Mouse (Mus musculus) Patski (cell line): ENCODE data around the gene Gimap3. TPM values are rescaled to one million over a fixed set of nuclear protein-coding genes. Genes with fewer than 3 reads are reported as not detected.

Experiments used
- ATAC-seq: fragments of 100-300 bp; one replicate; pipeline ENCODE4 v1.8.0; 2021
- CTCF ChIA-PET: fragments of 350-600 bp; sonication (Branson Sonifier 250); formaldehyde crosslinking; loops from one replicate; lab custom pipeline; 2022; ENCODE audit warnings: inconsistent platforms; lab: Charles Lee
- POLR2A ChIA-PET: fragments of 350-600 bp; sonication (Branson Sonifier 250); formaldehyde crosslinking; loops from one replicate; lab custom pipeline; 2022; ENCODE audit warnings: antibody characterized with exemption, inconsistent platforms; lab: Charles Lee
- DNase-seq: peaks from one replicate; pipeline ENCODE4 v3.0.0-alpha.2; 2011; ENCODE audit warnings: low read depth, low spot score
- H3K27me3 ChIP-seq: fragments of 371-371 bp; one replicate; pipeline ENCODE4 v1.5.1; 2021
- CTCF ChIP-seq: fragments of 100-300 bp; IDR thresholded peaks from one replicate; pipeline ENCODE4 v1.5.1; 2021
- in situ Hi-C: fragments of 300-500 bp; cut with MboI; formaldehyde crosslinking; loops from 3 replicates; pipeline ENCODE4 v1.11.1; 2018; ENCODE audit warnings: low pct_unique_long_range_greater_than_20kb, mixed read lengths
- polyA plus RNA-seq: library from polyadenylated mRNA; unstranded; gene quantifications from one replicate; pipeline ENCODE4 v1.2.3, GENCODE M21; 2021

Gimap3 gene
- polyA plus RNA-seq, 1 experiment from 2014 or later, result not detected

GRCm38 (mm10) chr6:48785189-48785588 lies 14.5 kb upstream of the Gimap3 start:
- H3K27me3 ChIP-seq, result no peaks in the 10 kb centered on the region
- ChIA-PET CTCF (interaction anchor here (0.6 to 1.3 kb wide), 8 partner anchors 23 to 866 kb away, joined by 3 to 4 read pairs (median 3); partner anchors contain the start of genes Gimap5 and Gimap8), POLR2A (no interaction called here)
- in situ Hi-C loops, result no loop called here
- DNase-seq, result peak; percentile 54
- ATAC-seq, result peak; percentile 54
- TF ChIP-seq CTCF, result no peak

GRCm38 (mm10) chr6:48784406-48784805 lies 13.8 kb upstream of the Gimap3 start:
- H3K27me3 ChIP-seq, result no peaks in the 10 kb centered on the region
- DNase-seq, result no peak
- TF ChIP-seq CTCF, result no peak
- in situ Hi-C loops, result no loop called here
- CTCF ChIA-PET, result interaction anchor here (0.8 to 2.8 kb wide), 3 partner anchors 10 to 139 kb away, joined by 4 to 7 read pairs (median 7); no protein-coding TSS in a partner anchor
- peak; percentile 17 for ATAC-seq
- POLR2A ChIA-PET, result interaction anchor here (0.5 kb wide), 1 partner anchor 140 kb away, joined by 3 read pairs; no protein-coding TSS in a partner anchor

DNA sequence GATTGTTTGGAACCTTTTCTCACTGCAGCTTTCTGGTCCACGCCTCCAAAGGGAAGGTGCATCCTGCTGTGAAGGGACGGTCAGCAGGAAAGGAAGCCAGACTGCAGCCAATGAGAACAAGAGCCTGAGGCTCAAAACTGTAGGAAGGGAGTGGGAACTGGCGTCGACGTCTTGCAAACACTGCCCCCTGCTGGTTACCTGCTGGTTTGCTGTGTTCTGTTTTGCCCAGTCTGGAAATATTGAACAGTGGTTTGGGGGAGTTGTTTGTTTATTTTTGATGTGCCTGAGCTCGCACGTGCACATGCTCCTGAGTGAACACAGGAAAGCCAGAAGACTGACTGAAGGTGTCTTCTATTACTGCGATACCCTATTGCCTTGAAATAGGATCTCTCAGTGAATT lies 1.4 kb upstream of the Gimap3 start:
- in situ Hi-C loops, result loop anchor here (5.0 to 25.0 kb wide), 2 partner anchors 125 to 585 kb away; partner anchors contain the start of gene Gimap8

DNA sequence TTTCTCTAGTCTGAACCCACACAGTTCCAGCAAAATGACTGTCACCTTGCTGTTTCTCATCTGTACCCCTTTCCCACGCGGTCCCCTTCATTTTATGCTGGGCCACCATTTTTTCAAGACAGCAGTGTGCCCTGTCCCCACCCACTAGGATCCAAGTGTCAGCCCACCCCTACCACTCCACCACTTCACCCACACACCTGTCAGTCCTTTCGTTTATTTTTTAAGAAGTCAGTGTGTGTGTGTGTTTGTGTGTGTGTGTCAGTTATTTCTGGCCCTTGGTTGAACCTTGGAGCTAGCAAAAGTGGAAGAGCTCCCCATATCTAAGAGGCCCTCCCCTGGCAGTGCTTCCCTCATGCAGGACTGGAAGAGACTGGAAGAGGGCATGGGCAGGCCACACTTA lies 1.7 kb downstream of the Gimap3 start:
- no peak for TF ChIP-seq CTCF
- no peak for ATAC-seq
- CTCF ChIA-PET, result interaction anchor here (1.2 kb wide), 1 partner anchor 123 kb away, joined by 4 read pairs; no protein-coding TSS in a partner anchor
- H3K27me3 ChIP-seq, result no peaks in the 10 kb centered on the region
- in situ Hi-C loops, result loop anchor here (10.0 to 25.0 kb wide), 2 partner anchors 194 to 582 kb away; partner anchors contain the start of gene Rarres2
- POLR2A ChIA-PET, result no interaction called here
- DNase-seq, result no peak

More for the DNA sequence above, 1.4 kb upstream of the Gimap3 start:
- peak; percentile 92 for TF ChIP-seq CTCF
- no peaks in the 10 kb centered on the region for H3K27me3 ChIP-seq
- DNase-seq (no peak), ATAC-seq (peak; percentile 57)
- CTCF ChIA-PET, result interaction anchor here (0.7 to 4.8 kb wide), 18 partner anchors 10 to 192 kb away, joined by 3 to 66 read pairs (median 4); partner anchors contain the start of genes Gimap8, Tmem176b and Zfp775
- POLR2A ChIA-PET, result interaction anchor here (0.5 to 0.9 kb wide), 2 partner anchors 113 to 128 kb away, joined by 3 read pairs; no protein-coding TSS in a partner anchor

DNA sequence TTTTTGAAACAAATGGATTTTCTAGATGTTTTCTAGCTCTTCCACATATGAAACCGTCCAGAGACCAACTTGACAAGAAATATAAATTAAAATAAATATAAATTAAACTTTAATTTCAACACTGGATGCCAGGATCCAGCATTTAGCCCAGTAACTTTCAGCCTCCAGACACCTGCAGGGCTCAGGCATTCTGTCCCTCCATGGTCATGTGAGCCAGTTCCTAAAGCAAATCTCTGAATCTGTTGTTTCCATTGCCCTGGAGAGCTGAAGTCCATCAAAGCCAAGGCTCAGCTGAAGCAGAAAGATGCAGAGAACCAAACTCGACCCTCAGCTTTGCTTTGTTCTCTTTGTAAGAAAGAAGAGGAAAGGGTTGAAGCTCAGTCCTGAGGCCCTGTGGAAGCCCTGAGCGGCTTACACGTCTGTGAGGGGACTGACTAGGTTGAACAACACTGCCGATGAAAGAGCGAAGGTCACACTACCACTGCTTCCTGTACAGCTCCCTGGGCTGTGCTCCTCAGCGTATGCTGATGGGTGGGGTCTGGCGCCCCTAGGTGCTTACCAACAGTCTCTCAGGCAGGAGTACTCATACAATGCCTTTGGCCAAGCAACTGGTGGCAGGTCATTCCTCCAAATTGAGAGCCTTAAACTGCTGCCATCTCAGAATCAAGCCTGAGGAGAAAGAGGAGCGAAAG lies 2.3 kb downstream of the Gimap3 start:
- ATAC-seq (no peak), DNase-seq (no peak)
- ChIA-PET CTCF (no interaction called here), POLR2A (no interaction called here)
- in situ Hi-C loops, result loop anchor here (10.0 to 25.0 kb wide), 2 partner anchors 194 to 581 kb away; partner anchors contain the start of gene Rarres2
- no peaks in the 10 kb centered on the region for H3K27me3 ChIP-seq
- TF ChIP-seq CTCF, result no peak

DNA sequence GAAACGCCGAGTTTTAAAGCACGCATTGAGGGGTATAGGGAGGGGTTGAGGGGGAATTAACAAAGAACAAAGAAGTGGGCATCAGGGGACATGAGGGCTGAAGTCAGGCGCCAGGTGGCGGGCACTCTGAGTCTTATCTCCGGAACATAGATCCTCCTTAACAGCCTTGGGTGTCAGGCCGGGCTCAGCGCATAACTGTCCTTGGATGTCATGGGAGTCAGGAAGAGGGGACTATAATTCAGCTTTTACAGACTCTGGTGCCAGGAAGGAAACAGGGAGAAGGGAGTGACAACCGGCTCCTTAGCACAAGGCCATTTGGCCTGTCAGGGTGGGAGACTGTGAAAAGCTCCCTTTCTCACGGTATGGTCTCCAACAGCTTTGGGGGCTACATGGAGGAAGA lies 6.2 kb downstream of the Gimap3 start:
- ATAC-seq (no peak), DNase-seq (no peak)
- in situ Hi-C loops, result loop anchor here (10.0 to 25.0 kb wide), 2 partner anchors 190 to 577 kb away; partner anchors contain the start of gene Rarres2

DNA sequence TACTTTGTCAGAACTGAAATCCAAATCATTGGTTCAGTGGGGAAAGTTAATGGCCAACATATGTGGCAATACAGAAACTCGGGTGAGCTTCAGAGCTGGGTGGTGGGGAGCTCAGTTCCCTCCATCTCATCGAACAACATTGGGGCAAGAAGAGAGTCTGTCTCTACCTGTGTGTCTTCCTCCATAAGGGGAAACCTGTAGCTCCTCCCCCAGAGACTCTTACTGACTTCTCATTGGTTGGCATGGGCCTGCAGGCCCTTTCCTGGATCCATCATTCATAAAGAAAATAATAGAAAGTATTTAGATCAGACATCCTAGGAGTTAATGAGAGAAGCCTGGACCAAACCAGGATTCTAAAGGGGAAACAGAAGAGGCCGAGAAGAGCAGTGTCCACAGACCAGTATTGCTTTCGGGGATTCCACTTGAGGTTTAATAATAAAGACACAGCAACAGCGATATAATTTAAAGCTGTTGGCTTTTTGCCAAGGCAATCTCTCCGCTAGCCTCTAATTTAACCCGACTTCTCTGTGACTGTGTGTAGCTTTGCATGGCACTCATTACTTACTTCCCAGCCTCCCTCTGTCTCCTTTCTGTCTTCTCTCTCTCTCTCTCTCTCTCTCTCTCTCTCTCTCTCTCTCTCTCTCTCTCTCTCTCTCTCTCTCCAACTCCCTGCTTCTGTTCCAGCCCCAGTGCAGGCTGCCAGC lies 6.9 kb downstream of the Gimap3 start:
- CTCF ChIA-PET, result interaction anchor here (1.0 kb wide), 1 partner anchor 118 kb away, joined by 3 read pairs; no protein-coding TSS in a partner anchor
- POLR2A ChIA-PET, result no interaction called here

More for the DNA sequence above, 6.2 kb downstream of the Gimap3 start:
- ChIA-PET CTCF (no interaction called here), POLR2A (no interaction called here)
- H3K27me3 ChIP-seq, result peaks cover 15% of the 10 kb centered on the region
- TF ChIP-seq CTCF, result no peak

DNA sequence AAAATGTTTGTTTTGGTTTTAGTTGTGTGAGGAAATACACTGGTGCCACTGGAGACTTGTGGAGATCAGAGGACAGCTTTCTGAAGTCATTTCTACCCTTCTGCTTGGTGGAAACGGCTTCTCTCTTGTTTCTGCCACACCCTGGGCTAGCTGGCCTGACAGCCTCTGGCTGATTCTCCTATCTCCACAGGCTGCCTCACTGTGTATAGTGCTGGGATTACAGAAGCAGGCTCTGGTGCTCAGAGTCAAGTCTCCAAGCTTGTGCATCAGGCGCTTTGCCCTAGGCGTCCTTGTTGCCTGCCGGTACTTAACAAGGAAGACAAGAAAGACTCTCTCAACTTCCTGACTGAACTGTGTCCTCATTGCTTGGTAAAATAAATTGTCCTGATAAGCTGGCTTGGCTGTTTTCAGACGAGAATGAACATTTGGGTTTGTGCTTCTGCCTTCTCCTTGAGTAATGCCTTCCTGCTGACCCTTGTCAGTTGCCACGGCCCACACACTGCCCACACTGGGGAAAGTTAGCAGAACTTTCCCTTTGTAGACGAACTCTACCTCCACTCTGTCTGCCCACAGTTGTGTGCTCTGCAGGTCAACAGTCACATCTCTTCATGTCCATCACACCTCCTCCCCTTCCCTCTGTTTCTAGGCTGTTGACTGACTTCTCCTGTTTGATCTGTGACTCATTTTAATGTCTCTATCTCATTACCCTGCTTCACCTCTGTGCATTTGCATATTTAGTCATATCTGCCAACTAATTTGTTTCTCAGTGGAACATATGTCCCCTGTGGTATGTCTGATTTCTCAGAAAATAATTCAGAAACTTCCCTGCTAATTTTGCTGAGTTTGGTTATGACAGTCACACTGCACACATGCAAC lies 23.3 kb downstream of the Gimap3 start:
- no peak for TF ChIP-seq CTCF
- POLR2A ChIA-PET, result no interaction called here
- in situ Hi-C loops, result no loop called here
- DNase-seq (no peak), ATAC-seq (no peak)
- CTCF ChIA-PET, result interaction anchor here (1.3 to 1.9 kb wide), 4 partner anchors 27 to 102 kb away, joined by 3 to 8 read pairs (median 4); no protein-coding TSS in a partner anchor
- peaks cover 19% of the 10 kb centered on the region for H3K27me3 ChIP-seq

More for the DNA sequence above, 6.9 kb downstream of the Gimap3 start:
- no peak for DNase-seq
- in situ Hi-C loops, result loop anchor here (10.0 to 25.0 kb wide), 2 partner anchors 189 to 576 kb away; partner anchors contain the start of gene Rarres2
- no peak for TF ChIP-seq CTCF
- ATAC-seq, result no peak
- H3K27me3 ChIP-seq, result peaks cover 15% of the 10 kb centered on the region
